Mouse (Mus musculus): ENCODE measurements around the gene Sema5b. TPM values are rescaled to one million over a fixed set of nuclear protein-coding genes. Genes with fewer than 3 reads are reported as not detected.

The Sema5b gene
- total RNA-seq, 2 experiments from 2014 or later: 13.2 to 17.5 TPM

GRCm38 (mm10) chr16:35597991-35598390, 57.0 kb downstream of the Sema5b start:
- no peak for TF ChIP-seq CTCF (IDR thresholded peaks at IDR 0.05)
- DNase-seq (ENCODE audit: extremely low spot score in 1 of 2, low spot score in 2 of 2): no peak
- Histone ChIP-seq H3K27ac (no peak overlapping the region), H3K4me3 (no peak overlapping the region)
- intact Hi-C loops (cut with DNase I): no loop called here

DNA sequence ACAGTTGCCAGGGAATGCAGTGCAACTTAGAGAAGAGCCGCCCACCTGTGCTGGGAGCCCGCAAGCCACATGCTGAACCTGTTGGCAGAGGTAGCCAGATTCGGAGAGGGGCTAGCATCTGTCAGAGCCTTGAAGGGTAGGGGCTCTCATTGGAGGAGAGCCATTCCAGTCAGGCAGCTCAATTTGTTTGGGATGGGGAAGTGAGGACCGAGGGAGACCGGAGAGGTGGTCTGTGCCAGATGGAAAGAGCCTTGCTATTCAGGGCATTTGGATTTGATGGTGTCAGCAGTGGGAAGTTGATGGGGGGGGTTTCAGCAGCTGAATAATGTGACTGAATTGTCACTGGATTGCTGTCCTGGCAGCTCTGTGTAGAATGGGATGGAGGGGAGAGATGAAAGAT, 57.9 kb downstream of the Sema5b start:
- Histone ChIP-seq H3K4me3 (no peak overlapping the region), H3K27ac (no peak overlapping the region)
- TF ChIP-seq CTCF (IDR thresholded peaks at IDR 0.05): no peak
- no peak for DNase-seq (ENCODE audit: extremely low spot score in 1 of 2, low spot score in 2 of 2)
- intact Hi-C loops (cut with DNase I): no loop called here

- intact Hi-C loops (cut with DNase I): no loop called here
- H3K27ac ChIP-seq: no peak overlapping the region
Observed at GRCm38 (mm10) chr16:35600282-35600681, 59.3 kb downstream of the Sema5b start.

DNA sequence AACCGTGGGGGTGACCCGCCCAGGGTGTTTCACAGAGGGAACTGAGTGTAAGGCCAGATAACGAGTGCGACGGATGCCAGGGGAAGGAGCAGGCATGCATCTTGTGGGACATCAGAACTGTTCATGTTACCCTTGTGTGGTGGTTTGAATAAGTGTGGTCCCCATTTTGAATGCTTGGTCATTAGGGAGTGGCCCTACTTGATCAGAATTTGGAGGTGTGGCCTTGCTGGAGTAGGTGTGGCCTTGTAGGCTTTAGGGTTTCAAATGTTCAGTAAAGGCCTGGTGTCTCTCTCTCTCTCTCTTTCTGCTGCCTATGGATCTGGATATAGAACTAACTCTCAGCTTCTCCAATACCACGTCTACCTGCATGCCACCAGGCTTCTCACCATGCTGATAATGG, 60.5 kb downstream of the Sema5b start:
- intact Hi-C loops (cut with DNase I): no loop called here
- no peak for DNase-seq (ENCODE audit: extremely low spot score in 1 of 2, low spot score in 2 of 2)
- H3K4me3 ChIP-seq: no peak overlapping the region
- H3K27ac ChIP-seq: no peak overlapping the region
- no peak for TF ChIP-seq CTCF (IDR thresholded peaks at IDR 0.05)

More at GRCm38 (mm10) chr16:35600282-35600681, 59.3 kb downstream of the Sema5b start:
- DNase-seq (ENCODE audit: extremely low spot score in 1 of 2, low spot score in 2 of 2): no peak
- no peak for TF ChIP-seq CTCF (IDR thresholded peaks at IDR 0.05)
- H3K4me3 ChIP-seq: no peak overlapping the region

DNA sequence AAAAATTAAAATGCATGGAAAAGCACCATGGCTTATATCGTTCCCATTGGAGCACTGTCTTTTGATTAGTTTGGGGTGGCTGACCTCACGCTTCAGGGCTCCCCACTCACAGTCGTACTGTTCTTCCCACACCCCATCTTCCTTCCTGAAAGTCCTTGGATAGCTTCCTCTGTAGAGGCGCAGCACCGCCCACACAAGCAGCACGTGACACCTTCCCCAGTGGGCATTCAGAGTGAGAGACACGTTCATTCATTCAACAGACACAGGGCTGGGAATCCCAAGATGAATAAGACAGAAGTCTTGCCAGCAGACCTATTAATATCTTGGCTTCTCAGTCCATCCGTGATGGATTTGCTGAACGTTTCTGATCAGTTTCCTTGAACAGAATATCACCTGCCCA, 61.6 kb downstream of the Sema5b start:
- H3K4me3 ChIP-seq: no peak overlapping the region
- no peak overlapping the region for H3K27ac ChIP-seq
- DNase-seq (ENCODE audit: extremely low spot score in 1 of 2, low spot score in 2 of 2): peak in 1 of 2 experiments; percentile 54
- intact Hi-C loops (cut with DNase I): no loop called here
- no peak for TF ChIP-seq CTCF (IDR thresholded peaks at IDR 0.05)

- peak in 1 of 2 experiments; percentile 53 for DNase-seq (ENCODE audit: extremely low spot score in 1 of 2, low spot score in 2 of 2)
- intact Hi-C loops (cut with DNase I): no loop called here
- no peak overlapping the region for H3K27ac ChIP-seq
- no peak for TF ChIP-seq CTCF (IDR thresholded peaks at IDR 0.05)
- peak overlapping the region; percentile 19 for H3K4me3 ChIP-seq
Observed at GRCm38 (mm10) chr16:35603729-35604522, 63.0 kb downstream of the Sema5b start.

- Histone ChIP-seq H3K4me3 (no peak overlapping the region), H3K27ac (no peak overlapping the region)
- no peak for DNase-seq (ENCODE audit: extremely low spot score in 1 of 2, low spot score in 2 of 2)
- no peak for TF ChIP-seq CTCF (IDR thresholded peaks at IDR 0.05)
- intact Hi-C loops (cut with DNase I): loop anchor here (5.0 kb wide), 1 partner anchor 65 kb away; the partner anchor contains the start of gene Sema5b
Observed at GRCm38 (mm10) chr16:35607250-35607649, 66.3 kb downstream of the Sema5b start.

GRCm38 (mm10) chr16:35608244-35608643, 67.3 kb downstream of the Sema5b start:
- intact Hi-C loops (cut with DNase I): loop anchor here (5.0 kb wide), 1 partner anchor 66 kb away; the partner anchor contains the start of gene Sema5b
- no peak for TF ChIP-seq CTCF (IDR thresholded peaks at IDR 0.05)
- Histone ChIP-seq H3K4me3 (no peak overlapping the region), H3K27ac (no peak overlapping the region)
- no peak for DNase-seq (ENCODE audit: extremely low spot score in 1 of 2, low spot score in 2 of 2)

- Histone ChIP-seq H3K27ac (no peak overlapping the region), H3K4me3 (no peak overlapping the region)
- intact Hi-C loops (cut with DNase I): loop anchor here (5.0 kb wide), 1 partner anchor 67 kb away; the partner anchor contains the start of gene Sema5b
- DNase-seq (ENCODE audit: extremely low spot score in 1 of 2, low spot score in 2 of 2): no peak
- TF ChIP-seq CTCF (IDR thresholded peaks at IDR 0.05): no peak
Observed at GRCm38 (mm10) chr16:35609561-35609960, 68.6 kb downstream of the Sema5b start.

DNA sequence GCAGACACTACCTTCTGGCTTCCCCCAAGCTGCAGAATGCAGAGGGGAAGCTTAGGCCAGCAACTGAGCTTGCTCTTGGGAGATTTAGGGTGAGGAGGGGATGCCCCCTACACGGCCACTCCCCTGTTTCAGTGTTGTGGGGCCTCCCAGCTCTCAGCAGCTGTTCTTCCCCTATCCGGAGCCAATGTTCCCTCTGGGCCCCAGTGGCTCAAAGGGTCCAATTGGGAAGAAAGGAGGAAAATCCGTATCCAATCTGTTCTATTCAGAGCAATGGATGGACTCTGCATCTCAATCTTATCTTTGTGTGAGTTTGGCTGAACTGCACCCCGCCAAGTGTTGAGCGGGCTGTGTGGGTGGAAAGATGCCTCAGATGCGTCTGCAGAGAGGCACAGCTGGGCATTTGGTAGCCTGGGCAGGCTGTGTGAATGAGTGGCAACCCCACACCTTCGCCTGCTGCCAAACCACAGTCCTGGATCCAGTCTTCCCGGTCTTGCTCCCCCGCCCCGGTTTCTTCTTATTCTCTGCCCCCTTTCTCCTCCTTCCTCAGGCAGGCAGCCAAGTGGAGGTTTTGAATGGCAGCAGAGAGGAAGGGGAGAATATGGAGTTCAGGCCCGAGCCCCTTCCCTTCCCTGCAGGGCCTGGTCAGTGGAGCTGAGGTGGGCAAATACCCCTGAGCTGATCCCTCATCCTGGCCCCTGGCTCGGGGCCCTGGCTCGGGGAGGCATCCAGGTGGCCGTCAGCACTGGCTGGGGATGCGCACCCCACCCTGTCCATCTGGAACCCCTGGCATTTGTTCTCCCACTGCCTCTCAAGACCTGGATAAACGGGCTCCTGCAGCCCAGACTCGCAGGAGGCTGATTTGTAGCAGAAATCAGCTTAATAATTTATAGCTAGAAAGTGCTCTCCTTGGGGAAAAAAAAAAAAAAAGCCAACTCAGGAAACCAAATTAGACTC, 73.2 kb downstream of the Sema5b start:
- intact Hi-C loops (cut with DNase I): no loop called here
- no peak for TF ChIP-seq CTCF (IDR thresholded peaks at IDR 0.05)
- no peak overlapping the region for H3K4me3 ChIP-seq
- DNase-seq (ENCODE audit: extremely low spot score in 1 of 2, low spot score in 2 of 2): no peak
- H3K27ac ChIP-seq: no peak overlapping the region; the same call in 1 of the 2 replicates

GRCm38 (mm10) chr16:35617732-35618131, 76.8 kb downstream of the Sema5b start:
- DNase-seq (ENCODE audit: extremely low spot score in 1 of 2, low spot score in 2 of 2): no peak
- intact Hi-C loops (cut with DNase I): no loop called here
- Histone ChIP-seq H3K27ac (no peak overlapping the region), H3K4me3 (no peak overlapping the region)
- no peak for TF ChIP-seq CTCF (IDR thresholded peaks at IDR 0.05)

- no peak for DNase-seq (ENCODE audit: extremely low spot score in 1 of 2, low spot score in 2 of 2)
- no peak for TF ChIP-seq CTCF (IDR thresholded peaks at IDR 0.05)
- Histone ChIP-seq H3K4me3 (no peak overlapping the region), H3K27ac (no peak overlapping the region)
- intact Hi-C loops (cut with DNase I): no loop called here
Observed at GRCm38 (mm10) chr16:35623026-35623425, 82.1 kb downstream of the Sema5b start.

All from left cerebral cortex, adult 2 months (tissue).